Mouse (Mus musculus) thymus, postnatal 10 days (tissue): Measurements from ENCODE around the gene Gpr18.
A peak's percentile ranks its signal among the peaks of the same experiment; 100 is the strongest.

Source experiments
- DNase-seq, 2 experiments: peaks; one replicate each; pipeline ENCODE4 v3.0.0; 2021; ENCODE audit warnings: low spot score in 2 of 2

Gene Gpr18

DNA sequence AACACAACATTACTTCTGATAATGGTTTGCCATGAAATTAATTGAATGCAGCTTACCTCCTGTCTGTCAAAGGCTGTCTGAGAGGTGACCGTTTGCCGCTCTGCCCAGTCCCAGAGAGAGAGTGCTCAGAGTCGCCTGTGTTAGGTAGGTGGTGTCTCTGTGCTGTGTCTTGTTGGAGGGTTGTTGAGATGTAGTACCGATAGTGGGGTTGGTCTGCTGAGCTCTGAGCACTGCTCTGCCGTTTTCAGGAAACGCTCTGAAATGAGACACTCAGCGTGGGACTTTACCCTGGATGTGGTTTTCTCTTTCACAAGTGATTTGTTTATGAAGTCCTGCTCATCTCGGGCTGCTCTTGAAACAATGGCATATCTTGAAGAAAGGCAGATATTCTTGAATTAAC is at the start of gene Gpr18:
Gene Gpr18, minus strand, starts transcription at position 161 of the 400 bp plus-strand sequence.
- DNase-seq, result peak; percentile 37 to 47

DNA sequence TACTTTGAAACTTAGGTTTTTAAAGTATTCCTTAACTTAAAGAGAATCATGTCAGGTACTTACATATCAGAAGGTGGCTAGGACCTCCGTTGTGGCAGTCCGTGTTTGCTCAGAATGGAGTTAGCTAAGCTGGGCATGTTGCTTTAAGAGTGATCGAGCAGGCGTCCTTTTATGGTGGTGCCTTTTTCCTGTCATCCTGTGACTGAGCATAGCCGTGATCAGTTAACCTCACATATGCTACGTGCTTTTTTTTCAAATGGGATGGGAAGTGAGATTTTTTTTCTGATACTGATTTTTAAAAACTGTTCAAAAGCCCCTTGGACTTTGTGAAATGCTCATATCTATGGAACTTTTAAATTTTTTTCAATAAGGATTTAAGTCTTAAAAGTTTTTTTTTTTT is 49.4 kb upstream of the Gpr18 start, which contains the start of gene Gpr183:
Gene Gpr183, minus strand, starts transcription at position 206 of the 400 bp plus-strand sequence.
- peak in 1 of 2 experiments; percentile 33 for DNase-seq

DNA sequence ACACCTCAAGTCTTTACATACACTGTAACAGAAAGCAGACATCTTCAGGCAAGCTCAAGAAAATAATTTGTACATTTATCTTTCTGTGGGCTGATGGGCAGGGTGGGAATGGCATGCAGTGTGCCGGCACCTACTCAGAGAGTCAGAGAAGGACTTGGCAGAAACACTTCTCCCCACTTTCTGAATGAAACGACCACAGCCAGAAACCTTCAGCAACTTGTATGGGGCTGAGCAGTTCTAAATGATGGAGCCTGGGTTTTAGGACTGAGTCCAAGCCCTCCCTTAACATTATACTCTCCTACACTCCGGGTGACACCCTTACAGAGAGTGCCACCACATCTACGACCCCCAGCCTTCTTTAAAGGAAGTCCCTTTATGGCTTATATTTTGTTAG is 48.4 kb upstream of the Gpr18 start:
- no peak for DNase-seq

DNA sequence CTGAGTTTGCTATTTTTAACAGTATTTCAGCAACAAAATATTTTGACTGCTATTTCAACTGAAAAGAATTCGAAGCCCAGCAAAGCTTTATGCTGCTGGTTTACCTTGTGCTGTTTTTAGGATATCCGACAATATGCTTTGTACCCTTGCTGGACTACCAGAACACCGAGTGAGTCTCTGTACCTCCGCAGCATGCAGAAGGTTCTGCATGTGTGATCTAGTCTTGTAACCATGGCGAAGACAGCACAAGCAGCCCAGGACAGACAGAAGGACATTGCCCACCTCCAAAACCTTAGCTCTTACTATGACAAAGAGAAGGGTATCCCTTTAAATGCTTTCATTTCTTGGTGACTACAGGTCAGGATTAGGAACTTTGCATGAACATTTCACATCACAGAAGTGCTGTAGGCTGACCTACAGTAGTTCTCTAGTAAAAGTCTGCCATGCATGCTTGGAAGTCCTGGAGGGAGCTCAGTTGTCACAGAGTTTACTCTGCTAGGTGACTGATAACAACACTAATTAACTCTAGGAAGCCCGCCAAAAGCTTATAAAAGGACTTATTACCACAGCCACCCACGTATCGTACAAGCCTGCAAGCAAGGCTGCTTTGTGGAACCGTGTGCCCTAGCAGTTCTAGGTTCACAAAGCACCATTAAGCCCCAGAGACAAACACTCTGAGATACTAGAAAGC is 47.8 kb upstream of the Gpr18 start:
- no peak for DNase-seq

DNA sequence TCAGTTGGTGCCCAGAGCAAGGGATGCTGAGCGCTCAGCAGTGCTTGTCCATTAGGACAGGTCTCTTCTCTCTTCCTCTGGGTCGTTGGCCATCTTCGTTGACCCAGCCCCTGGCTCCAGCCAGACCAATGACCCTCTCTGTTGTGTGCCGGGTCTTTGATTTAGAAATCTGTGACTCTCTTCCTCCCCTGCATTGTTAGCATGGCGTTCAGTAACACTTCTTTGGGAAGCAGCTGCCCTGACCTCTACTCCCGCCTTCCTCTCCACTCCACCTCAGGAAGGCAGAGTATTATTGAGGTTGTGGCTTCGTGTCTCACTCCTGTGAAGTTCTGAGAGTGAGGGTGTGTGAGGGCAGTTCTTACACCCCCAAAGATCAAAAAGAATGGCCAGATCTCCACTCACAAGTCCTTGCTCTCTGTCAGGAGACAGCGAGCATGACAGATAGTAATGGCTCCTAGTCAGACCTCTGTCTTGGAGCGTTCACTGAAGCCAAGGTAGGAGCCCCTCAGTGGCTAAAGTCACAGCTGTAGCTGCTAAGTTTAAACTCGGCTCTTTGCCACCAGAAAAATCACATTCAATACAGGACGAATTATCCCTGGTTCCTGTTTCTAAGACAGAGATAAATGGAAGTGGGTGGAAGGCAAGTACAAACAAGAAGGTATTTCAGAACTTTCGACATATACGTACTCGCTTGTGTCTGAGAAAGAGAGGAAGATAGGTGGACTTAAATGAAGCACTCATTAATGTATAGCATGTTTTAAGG is 46.7 kb upstream of the Gpr18 start:
- DNase-seq, result no peak

DNA sequence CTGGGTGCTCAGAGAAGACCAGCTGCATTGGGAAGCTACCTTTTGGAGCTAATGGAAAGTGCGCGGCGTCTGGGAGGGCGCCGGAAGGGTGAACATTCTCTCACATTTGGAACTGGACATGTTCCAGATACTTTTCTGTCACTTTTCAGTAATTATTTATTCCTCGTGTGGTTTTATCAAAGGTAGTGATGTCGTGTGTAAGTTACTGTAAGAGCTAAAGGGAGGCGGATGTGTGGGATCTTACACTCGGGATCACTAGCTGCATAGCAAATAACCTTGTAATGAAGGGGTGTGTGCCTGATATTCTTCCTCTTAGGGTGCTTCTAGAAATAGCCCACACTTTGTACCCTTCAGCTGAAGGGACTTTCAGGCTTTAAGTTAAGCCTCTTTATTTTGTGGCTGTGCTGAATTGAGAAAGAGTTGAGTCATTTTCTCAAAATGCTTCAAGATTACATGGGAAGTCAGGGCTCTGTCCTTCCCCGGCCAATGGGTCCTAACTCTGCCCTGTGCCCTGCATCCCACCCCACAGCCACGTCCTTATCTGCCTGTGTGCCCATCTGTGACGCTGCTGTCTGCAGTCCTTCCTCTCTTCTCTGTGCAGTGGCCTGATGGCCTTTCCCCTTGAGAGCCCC is 46.0 kb upstream of the Gpr18 start:
- DNase-seq, result no peak

DNA sequence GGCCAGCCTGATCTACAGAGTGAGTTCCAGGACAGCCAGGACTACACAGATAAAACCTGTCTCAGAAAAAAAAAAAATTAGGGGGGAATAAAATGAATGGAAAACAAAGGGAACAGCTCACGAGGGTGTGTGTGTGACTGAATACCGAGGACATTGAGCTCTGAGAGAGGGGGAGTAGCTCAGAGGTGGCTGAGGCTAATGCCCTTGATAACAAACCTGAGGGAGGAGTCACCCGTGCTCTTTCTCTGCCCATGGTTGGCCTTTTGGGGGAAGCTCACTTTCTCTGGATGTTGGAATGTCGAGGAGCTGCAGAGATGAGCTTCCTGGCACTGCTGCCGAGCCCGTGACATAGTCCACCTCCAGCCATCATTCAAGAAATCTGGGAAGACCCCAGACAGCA is 45.4 kb upstream of the Gpr18 start:
- DNase-seq, result no peak

DNA sequence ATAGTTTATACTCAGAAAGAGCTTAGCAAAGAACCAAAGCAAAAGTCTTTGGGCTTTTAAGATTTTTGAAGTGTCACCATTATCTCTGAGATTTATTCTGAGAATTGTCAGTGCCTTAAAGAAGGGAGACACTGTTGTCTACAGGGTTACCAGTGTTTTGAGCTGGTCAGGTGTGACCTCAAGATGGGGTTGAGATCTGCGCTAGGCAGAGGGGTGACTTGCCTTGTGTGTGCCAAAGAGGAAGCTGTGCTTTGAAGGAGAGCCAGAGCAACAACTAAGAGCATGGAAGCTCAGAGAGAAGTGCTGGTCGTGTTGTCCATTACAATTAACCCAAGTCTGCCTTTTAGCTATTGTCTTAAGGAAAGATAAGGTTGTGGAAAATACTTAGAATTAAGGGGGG is 45.0 kb upstream of the Gpr18 start:
- no peak for DNase-seq

DNA sequence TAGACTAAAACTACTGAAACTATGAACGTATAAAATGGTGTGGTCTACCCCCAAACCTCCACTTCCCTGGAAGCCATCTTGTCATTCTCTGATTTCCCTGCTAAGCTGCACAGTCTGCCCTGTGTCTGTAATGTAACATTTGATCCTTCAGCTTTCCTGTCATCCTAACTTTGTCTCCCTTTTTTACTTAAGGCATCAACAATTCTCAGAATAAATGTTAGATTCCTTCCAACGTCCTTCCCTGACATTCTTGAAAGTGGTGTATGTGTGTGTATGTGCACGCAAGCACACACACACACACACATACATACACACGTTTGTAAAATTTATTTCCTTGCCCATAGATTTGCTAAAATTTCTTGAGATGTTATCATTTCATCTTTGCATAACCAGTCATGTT is 44.5 kb upstream of the Gpr18 start:
- DNase-seq, result no peak

DNA sequence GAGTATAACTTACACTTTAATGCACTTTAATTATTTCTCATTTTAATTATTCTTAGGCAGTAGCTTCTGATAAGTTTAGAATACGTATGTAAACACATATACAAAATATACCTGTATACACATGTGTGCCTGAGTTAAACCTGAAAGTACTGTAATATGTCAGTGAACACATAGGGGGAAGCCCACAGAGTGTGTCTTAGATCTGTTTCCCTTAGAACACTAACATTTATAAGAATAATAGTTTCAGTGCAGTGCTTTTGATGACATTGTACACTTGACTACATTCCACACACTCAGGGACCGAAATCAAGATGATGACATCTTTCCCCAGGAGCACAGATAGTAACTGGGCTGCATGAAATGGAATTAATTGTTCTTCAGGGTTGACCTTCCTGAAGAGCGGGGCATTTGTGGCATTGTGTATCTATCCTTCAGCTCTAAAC is 44.0 kb upstream of the Gpr18 start:
- DNase-seq, result no peak

DNA sequence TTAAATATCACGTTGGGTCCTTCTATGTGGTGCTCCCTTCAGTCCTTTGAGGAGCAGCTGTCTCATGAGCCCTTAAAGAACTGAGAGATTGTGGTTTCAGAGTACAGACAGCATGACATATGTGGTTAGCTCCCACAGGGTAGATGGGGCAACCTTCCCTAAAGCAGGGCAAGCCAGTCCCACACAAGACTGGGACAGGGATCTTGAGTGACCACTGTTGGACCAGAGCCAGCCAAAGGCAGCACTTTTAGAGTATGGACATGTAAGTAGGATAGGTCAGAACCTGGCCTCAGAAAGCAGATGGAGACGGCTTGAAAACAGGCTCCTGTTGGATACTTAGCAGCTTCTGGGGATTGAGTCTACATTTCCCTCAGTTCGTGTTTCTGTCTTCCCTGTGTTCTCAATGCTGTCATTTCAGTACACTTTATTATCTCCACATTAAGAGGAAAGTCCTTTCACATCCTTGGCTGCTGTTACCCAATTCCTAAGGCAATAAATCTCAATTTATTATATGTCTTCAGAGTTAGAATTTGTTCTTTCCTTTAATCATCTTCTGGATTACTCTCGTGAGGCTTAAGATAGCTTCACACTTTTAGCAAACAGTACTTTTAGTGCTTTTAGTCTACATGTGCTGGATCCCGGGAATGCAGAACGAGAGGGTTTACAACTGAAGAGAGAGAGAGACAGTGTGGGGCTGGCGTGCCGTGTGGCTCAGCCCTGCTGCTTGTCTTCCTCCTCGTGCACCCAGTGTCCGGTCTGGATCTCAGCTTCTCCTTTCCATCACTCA is 43.4 kb upstream of the Gpr18 start:
- no peak for DNase-seq

DNA sequence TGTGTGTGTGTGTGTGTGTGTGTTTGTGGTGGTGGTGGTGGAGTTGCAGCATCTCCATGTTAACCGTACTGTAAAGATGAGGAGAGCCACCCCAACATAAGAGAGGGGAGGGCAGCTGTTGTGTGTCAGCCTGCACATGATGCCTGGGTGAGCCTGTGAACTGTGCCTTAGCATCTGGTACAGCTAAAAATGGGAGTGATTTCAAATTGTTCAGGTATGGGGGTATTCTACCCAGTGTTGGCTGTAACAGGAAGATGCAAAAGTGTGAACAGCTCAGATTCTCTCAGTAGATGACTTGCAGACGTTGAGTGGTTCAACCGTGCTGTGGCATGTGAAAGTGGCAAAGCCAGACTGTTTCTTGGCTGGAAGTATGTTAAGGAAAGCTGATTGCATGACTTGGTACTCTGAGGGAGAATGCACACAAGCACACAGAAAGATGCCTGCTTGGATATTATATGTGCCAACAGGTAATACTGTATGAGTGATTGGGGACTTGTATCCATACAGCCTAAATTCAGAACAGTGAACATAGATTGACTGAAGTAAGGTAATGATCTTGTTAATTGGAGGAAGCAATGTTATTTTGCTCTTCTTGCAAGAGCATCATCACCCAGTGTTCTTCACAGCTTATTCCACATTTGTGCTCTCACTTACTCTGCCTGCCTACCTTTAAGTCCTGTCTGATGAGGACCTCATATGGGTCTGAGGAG is 42.6 kb upstream of the Gpr18 start:
- no peak for DNase-seq

DNA sequence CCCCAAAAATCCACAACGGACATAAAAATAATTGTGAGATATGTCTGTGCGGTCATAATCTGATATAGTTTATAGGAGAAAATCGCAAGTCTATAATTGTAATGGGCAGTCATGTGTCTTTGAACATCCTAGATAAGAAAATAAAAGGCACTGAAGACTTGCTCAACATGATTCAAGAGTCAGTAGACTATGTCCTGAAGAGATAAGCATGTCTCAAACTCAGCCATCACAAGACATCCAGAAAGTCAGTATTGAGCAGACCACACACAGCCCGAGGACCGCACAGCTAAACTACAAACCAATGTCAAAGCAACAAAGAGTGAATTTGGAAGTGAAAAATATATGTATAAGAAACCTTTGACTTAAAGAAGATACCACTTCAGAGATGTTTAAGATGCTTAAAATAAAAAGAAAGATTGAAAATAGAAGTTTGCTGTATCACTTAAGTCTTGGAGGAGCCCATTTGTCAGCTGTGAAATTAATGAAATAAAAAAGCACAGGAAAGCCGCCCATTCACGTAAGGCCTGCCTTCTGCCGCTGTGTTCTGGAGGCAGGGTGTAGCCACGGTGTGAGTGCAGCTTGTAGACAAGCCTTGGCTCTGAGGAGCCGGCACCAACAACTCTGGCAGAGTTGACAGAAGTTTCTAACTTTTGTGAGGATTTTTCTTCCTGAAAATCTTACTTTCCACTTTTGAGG is 41.7 kb upstream of the Gpr18 start:
- DNase-seq, result no peak

DNA sequence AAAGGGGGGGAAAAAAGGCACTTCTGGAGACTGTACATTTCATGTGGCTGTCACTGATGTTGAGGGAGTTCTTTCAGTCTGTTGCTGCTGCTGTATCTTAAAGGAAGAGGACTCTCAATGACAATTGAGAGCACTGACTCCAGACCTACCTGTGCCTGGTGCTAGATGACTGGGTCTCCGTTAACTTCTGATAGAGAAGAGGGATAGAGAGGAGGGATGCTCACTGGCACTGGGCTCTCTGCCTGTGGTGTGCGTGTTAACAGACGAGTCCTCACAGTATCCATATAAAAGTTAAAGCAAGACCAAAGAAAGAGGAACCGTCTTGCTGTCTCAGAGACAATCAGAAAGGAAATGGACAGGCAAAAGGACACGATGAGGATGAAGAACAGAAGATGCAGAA is 40.7 kb upstream of the Gpr18 start:
- DNase-seq, result no peak

DNA sequence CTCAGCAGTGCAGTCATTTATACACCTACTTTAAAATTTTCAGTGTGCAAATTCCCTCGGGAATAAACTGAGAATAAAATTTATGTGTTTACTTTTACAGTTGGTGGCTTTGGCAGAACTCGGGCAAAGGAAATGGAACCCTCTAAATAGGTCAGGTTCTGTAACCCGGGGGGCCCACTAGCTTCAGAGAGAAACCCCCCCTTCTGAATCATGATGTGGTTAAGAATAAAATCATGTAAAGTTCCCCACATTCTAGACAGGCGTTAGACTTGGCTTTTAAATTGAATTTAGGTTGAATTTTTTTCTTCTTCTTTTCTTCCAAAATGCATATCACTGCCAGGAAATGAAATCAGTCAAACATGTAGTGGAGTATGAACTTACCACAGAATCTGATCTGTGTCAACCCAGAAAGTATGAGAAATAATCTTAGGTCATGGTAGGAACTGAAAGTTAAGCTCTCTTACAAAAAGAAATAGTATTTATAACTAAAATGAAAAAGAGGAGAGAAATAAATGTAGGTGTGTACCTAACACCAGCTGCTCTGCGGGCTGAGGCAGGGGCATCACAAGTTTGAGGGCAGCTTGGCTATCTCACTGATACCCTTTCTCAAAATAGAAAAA is 39.7 kb upstream of the Gpr18 start:
- no peak for DNase-seq

DNA sequence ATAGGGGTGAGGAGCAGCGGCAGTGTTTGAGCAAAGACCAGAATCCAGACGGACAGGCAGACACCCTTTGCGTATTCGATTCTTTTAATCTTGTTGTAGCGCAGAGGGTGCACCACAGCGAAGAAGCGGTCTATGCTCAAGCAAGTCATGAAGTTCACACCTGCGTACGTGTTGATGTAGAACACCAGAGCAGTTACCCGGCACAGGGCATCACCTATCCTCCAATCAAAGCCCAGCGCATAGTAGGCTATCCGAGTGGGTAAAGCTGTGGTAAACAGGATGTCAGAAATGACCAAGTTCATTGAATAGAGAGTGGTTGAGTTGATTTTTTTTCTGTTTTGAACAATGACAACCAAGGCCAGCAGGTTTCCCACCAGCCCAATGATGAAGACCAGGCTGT is 39.0 kb upstream of the Gpr18 start:
- DNase-seq, result no peak

DNA sequence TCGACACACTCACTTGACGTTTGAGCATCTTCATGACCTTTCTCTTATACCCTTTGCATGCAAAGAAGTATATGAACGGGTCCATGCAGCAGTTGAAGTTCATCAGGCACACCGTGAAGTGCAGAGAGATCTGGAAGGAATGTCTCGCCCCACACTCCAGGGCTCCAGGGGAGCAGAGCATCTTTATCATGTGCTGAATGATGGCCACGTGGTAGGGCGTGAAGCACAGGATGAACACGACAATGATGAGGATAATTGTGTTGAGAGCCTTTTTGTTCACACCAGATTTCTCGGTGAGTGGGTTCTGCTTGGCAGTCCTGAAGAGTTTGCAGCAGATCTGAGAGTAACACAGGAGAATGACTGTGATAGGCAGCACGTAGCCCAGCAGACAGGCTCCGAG is 38.5 kb upstream of the Gpr18 start:
- DNase-seq, result no peak

DNA sequence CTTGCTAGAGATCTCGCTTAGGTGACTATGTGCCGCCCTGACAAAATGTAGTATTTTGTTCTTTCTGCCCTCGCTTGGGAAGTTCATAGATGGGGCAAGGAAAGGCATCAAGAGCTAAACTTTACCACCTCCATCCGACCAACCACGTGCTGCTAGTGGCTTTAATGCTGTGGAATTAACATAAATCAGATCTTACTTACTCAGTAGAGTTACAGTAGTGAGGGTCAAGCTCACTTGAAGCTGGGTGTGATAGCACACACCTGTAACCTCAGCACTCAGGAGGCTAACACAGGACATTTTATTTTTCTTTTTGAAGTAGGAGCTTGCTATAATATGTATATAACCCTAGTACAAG is 36.4 kb upstream of the Gpr18 start:
- no peak for DNase-seq

DNA sequence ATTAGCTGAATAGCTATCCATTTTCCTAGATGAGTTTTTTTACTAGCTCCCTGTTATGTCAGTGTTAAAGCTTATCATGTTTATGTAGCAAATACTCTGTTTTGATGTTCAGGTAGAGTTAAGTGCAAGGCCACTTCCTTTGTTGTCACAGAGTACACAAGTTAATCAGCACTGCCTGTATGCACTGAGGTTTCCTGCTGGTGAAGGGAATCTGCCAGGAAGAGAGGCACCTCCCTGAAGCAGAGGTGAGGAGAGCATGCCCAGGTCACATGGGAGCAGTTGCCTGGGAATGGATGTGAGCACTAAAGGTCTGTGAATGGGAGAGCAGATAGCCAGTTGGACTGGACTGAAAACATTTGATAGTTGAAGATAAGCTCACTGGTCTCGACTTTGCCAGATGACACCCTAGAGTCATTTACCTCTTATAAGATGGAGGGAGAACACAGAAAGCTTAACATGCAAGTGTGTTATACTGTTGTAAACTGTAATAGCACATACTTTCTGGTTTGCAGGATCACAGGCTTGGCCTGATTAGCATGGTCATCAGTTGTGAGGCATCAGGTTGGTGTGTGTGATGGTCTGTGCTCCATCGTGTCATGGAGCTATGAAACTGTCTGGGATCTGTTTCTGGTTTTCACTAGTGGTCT is 35.9 kb upstream of the Gpr18 start:
- DNase-seq, result no peak

DNA sequence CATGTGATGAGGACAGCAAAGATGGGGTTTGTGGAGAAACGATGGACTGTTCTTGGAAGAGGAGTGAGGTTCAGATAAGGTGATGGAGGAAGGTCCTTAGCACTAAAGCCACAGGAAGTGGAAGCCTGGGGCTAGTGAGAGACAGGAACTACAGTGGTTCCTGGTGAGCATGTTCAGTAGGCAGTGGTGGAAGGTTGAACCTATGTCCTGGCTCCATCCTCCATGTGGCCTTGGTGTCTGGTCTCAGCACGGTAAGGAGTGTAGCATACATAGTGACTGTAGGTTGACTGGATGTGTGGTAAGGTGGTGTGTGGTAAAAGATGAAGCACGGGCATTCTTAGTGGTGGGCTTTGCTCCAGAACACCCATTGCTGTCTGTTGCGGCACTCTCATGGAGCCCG is 34.3 kb upstream of the Gpr18 start:
- no peak for DNase-seq
